Mouse (Mus musculus) lung, embryonic 14.5 days (tissue): ENCODE results near the gene Lect2. TPM values are rescaled to one million over a fixed set of nuclear protein-coding genes. Genes with fewer than 3 reads are reported as not detected.

Source experiments
- ATAC-seq: fragments of 200-750 bp; cut with Nextera tagmentation; 2 replicates; pipeline ENCODE4 v1.8.0; 2017; ENCODE audit warnings: mild to moderate bottlenecking, moderate TSS enrichment, moderate library complexity; ENCODE audit not compliant: insufficient read depth
- DNase-seq: peaks from one replicate; pipeline ENCODE4 v3.0.0-alpha.2; 2015
- H3K27ac ChIP-seq: fragments of 300-500 bp; sonication (generic); 2 replicates; pipeline ENCODE4 v1.5.1; 2014; ENCODE audit warnings: low read depth, mild to moderate bottlenecking, moderate library complexity
- H3K27me3 ChIP-seq: fragments of 300-500 bp; sonication (generic); 2 replicates; pipeline ENCODE4 v1.6.1; 2014; ENCODE audit warnings: low read length, control low read depth; ENCODE audit not compliant: insufficient read depth
- H3K36me3 ChIP-seq: fragments of 300-500 bp; sonication (generic); 2 replicates; pipeline ENCODE4 v1.6.1; 2014; ENCODE audit warnings: control low read depth; ENCODE audit not compliant: insufficient read depth
- H3K4me1 ChIP-seq: fragments of 300-500 bp; sonication (generic); 2 replicates; pipeline ENCODE4 v1.6.1; 2014; ENCODE audit warnings: antibody characterized with exemption, control low read depth; ENCODE audit not compliant: insufficient read depth
- H3K4me2 ChIP-seq: fragments of 300-500 bp; sonication (generic); 2 replicates; pipeline ENCODE4 v1.6.1; 2014; ENCODE audit warnings: mild to moderate bottlenecking
- H3K4me3 ChIP-seq: fragments of 300-500 bp; sonication (generic); 2 replicates; pipeline ENCODE4 v1.5.1; 2014; ENCODE audit warnings: low read depth, low read length
- H3K9ac ChIP-seq: fragments of 300-500 bp; sonication (generic); 2 replicates; pipeline ENCODE4 v1.6.1; 2014
- H3K9me3 ChIP-seq: fragments of 300-500 bp; sonication (generic); 2 replicates; pipeline ENCODE4 v1.6.1; 2016; ENCODE audit warnings: low read depth, low read length, control low read depth
- CTCF ChIP-seq: IDR thresholded peaks from 2 replicates; pipeline ENCODE4 v1.5.1; 2016; ENCODE audit warnings: antibody characterized with exemption, low read depth
- WGBS: fragments of 180-500 bp; shearing (Covaris S2); extraction: QIAGEN DNeasy Blood & Tissue Kit; methylation state at CpG from one replicate; pipeline ENCODE4 v1.1.7; 2014; 5-methylcytosine and 5-hydroxymethylcytosine counted together
- polyA plus RNA-seq: library from polyadenylated mRNA; unstranded; fragments of >200 nt; fragmentation: Nextera tagmentation; extraction: Ambion mirVana; gene quantifications from 2 replicates; pipeline ENCODE4 v1.2.1, GENCODE M21; 2014

Gene Lect2
- not detected in 2 replicates for polyA plus RNA-seq

DNA sequence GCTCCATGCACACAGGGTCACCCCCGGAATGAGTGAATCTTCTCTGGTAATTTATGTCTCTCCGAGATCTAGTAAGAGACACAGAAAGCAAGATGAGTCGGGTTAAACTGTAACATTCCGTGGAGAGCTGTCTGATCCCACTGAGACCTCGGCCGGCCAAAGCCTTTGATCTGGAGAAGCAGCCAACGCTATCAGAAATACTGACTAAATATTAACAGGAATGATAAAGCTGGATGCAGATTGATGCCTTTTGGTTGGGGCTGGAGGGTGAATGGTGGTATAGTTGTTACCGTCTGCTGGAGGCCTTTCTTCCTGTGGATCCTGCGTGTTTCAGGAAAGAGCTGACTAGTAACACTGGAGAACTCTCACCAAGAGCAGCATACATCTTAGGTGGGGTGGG, at the start of gene Lect2:
TSS of gene Lect2 (minus strand) at position 102 of the 400 bp plus-strand sequence.
- DNase-seq, result no peak
- Histone ChIP-seq H3K9me3 (no peaks in the 10 kb centered on the region), H3K4me3 (no peak within 1 kb of the TSS), H3K27ac (no peak within 1 kb of the TSS), H3K9ac (no peak within 1 kb of the TSS), H3K27me3 (no peaks in the 10 kb centered on the region), H3K4me1 (no peaks in the 10 kb centered on the region), H3K4me2 (no peak within 1 kb of the TSS), H3K36me3 (no peaks in the 10 kb centered on the region)
- no peak for TF ChIP-seq CTCF
- no peak for ATAC-seq
- whole genome bisulfite sequencing, result 29% methylated on average over 9 of the region's 9 CpGs

DNA sequence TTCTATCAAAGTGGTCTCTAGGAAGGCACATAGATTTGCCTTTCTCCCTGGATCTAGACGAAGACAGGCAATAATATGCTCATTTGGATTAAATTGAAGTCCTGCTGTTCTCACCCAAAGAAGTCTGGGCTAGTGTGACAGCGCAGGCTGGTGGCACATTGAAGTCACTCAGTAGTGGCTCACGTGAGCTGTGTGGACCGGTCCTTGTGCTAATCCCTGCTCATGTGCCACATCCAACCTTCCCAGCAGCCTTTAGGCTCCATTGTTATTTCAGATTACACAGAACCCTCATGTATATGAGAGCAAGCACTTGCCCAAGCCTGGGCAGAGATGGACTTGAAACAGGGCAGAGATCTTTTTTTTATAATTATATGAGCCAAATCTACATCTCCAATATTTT, 49.0 kb upstream of the Lect2 start:
- DNase-seq (no peak), ATAC-seq (no peak)
- peaks cover 80% of the 10 kb centered on the region for H3K4me1 ChIP-seq
- H3K9me3 ChIP-seq, result no peaks in the 10 kb centered on the region
- WGBS, result 71% methylated on average over 4 of the region's 4 CpGs
- peak overlapping the region; percentile 81 for H3K27ac ChIP-seq
- no peak for TF ChIP-seq CTCF
- no peaks in the 10 kb centered on the region for H3K36me3 ChIP-seq
- H3K4me2 ChIP-seq, result 0 out of 2 replicates have a peak overlapping the region, but pooled peaks have one; percentile 16
- no peaks in the 10 kb centered on the region for H3K27me3 ChIP-seq
- H3K4me3 ChIP-seq, result no peak overlapping the region
- H3K9ac ChIP-seq, result no peak overlapping the region

DNA sequence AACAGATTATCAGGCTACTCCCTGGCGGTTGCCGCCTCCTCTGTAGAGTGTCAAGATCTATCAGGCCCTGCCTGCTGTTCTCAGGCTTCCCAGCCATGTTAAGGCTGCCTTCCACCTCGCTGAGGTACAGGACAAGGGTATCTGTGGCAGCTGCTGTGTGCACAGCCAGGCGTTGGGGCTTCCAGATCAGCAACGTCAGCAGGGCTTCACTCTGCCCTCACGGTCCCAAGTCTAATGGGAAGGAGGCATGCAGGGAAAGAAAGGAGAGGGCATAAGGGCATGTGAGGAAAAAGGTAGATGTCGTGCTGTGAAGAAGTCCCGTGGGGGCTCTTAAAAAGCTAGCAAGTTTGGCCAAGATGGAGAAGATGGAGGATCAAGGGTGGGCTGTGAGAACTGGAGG, 46.9 kb upstream of the Lect2 start:
- no peak overlapping the region for H3K9ac ChIP-seq
- peak overlapping the region; percentile 75 for H3K27ac ChIP-seq
- DNase-seq (no peak), ATAC-seq (no peak)
- H3K4me2 ChIP-seq, result no peak overlapping the region
- peaks cover 80% of the 10 kb centered on the region for H3K4me1 ChIP-seq
- no peaks in the 10 kb centered on the region for H3K27me3 ChIP-seq
- no peaks in the 10 kb centered on the region for H3K9me3 ChIP-seq
- no peak overlapping the region for H3K4me3 ChIP-seq
- WGBS, result 57% methylated on average over 8 of the region's 8 CpGs
- H3K36me3 ChIP-seq, result no peaks in the 10 kb centered on the region
- no peak for TF ChIP-seq CTCF

DNA sequence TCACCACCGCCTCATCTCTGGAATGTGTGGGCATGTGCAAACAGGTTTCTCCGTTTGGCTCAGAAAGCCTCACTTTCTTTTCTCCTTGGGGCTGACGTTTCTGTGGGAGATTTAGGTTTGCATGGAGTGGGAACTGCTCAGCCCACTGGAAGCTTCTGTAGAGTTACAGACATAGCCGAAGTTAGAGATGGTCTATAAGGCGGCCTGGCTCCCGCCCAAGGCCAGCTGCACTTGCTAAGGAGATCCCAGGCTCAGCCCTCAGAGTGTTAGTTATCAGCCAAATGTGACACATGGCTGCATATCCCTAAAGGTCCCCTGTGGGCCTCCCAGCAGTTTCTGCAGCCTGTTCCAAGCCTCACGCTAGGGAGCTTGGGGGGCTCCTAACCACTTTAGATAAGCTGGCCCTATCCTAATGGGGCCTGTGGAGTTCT, 45.7 kb upstream of the Lect2 start:
- Histone ChIP-seq H3K4me1 (peaks cover 76% of the 10 kb centered on the region), H3K9me3 (no peaks in the 10 kb centered on the region)
- peak; percentile 87 for DNase-seq

DNA sequence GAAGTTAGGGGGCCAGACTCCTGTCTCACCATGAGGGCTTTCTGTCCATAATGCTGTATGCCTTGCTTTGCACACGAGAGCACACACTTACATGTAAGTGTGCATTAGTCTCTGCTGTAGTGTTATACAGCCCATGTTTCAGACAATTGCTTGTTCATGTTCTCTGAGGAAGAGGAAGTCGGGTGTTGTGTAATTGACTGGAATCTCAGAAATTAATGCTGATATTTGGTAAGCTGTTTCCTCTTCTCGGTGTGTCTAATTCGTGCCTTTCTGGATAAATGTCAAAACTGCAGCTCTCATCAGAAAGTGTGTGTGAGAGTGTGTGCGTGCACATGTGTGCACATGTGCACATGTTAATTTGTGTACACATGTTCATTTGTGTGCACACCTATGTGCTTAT, 44.9 kb upstream of the Lect2 start:
- DNase-seq (no peak), ATAC-seq (no peak)
- Histone ChIP-seq H3K27ac (no peak overlapping the region), H3K9me3 (no peaks in the 10 kb centered on the region), H3K36me3 (no peaks in the 10 kb centered on the region), H3K4me1 (peaks cover 78% of the 10 kb centered on the region), H3K4me3 (no peak overlapping the region), H3K27me3 (no peaks in the 10 kb centered on the region), H3K9ac (no peak overlapping the region), H3K4me2 (no peak overlapping the region)
- no peak for TF ChIP-seq CTCF
- 67% methylated on average over 5 of the region's 5 CpGs for WGBS

More for the DNA sequence above, 45.7 kb upstream of the Lect2 start:
- WGBS, result 38% methylated on average over 7 of the region's 7 CpGs
- peak overlapping the region; percentile 75 for H3K27ac ChIP-seq
- H3K4me3 ChIP-seq, result no peak overlapping the region
- ATAC-seq, result peak; percentile 39; the same call in 1 of the 2 replicates
- no peak overlapping the region for H3K9ac ChIP-seq
- no peak overlapping the region for H3K4me2 ChIP-seq
- H3K27me3 ChIP-seq, result no peaks in the 10 kb centered on the region
- TF ChIP-seq CTCF, result no peak
- H3K36me3 ChIP-seq, result no peaks in the 10 kb centered on the region

DNA sequence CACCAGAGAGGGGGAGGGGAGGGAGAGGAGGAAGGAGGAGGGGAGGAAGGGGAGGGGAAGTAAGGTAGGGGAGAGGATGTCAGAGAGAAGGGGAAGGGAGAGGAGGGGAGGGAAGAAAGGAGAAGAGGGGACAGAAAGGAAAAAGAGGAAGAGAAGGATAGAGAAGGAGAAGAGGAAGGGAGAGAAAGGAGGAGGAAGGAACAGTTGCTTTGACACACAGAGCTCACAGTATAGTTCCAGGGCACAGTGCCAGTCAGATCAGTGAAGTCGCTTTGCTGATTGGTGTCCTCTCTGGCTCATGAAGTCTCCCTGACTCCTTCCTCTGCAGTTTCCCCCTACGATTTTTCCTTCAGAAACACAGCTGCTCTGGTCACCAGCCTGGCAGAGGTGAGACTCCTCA, 43.6 kb upstream of the Lect2 start:
- Histone ChIP-seq H3K4me2 (no peak overlapping the region), H3K27me3 (no peaks in the 10 kb centered on the region)
- TF ChIP-seq CTCF, result no peak

DNA sequence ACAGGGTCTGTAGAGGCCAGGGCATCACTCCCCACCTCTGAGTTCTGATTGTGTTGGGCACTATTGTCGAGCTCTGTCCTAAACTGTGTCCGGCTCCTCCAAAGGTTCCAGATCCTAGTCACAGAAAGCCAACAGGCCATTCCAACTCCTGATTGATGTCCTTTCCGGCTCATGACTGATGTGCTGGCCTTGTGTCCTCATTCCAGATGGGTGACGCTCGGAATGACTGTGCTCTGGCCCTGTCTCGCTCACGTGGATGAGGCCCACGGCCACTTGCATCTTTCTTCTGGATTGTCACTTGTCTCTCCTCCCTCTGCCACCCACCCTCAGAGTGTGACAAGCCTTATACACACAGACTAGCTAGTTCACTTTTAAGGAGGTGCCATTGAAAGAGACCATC, 42.9 kb upstream of the Lect2 start:
- WGBS, result 51% methylated on average over 8 of the region's 8 CpGs
- H3K9ac ChIP-seq, result no peak overlapping the region
- no peak overlapping the region for H3K4me3 ChIP-seq
- no peaks in the 10 kb centered on the region for H3K9me3 ChIP-seq
- peak overlapping the region; percentile 56 for H3K27ac ChIP-seq
- no peak overlapping the region for H3K4me2 ChIP-seq
- no peaks in the 10 kb centered on the region for H3K36me3 ChIP-seq
- TF ChIP-seq CTCF, result no peak
- H3K27me3 ChIP-seq, result no peaks in the 10 kb centered on the region
- peaks cover 65% of the 10 kb centered on the region for H3K4me1 ChIP-seq
- no peak for DNase-seq
- ATAC-seq, result no peak

More for the DNA sequence above, 43.6 kb upstream of the Lect2 start:
- DNase-seq (peak; percentile 77), ATAC-seq (no peak)
- WGBS, result 15% methylated on average over 2 of the region's 2 CpGs
- no peak overlapping the region for H3K4me3 ChIP-seq
- H3K4me1 ChIP-seq, result peaks cover 71% of the 10 kb centered on the region
- no peaks in the 10 kb centered on the region for H3K36me3 ChIP-seq
- peak overlapping the region; percentile 24; the same call in 1 of the 2 replicates for H3K27ac ChIP-seq
- no peaks in the 10 kb centered on the region for H3K9me3 ChIP-seq
- H3K9ac ChIP-seq, result no peak overlapping the region
